Mouse (Mus musculus): ENCODE data around the gene Gpr3.

Gpr3 gene

GRCm38 (mm10) chr4:133170616-133171015 is 41.7 kb downstream of the Gpr3 start:
- no peak for DNase-seq (ENCODE audit: low spot score in 2 of 2)

GRCm38 (mm10) chr4:133170056-133170524 is 42.2 kb downstream of the Gpr3 start:
- DNase-seq (ENCODE audit: low spot score in 2 of 2) = no peak

- peak in 1 of 2 experiments; percentile 32 for DNase-seq (ENCODE audit: low spot score in 2 of 2)
Measured at GRCm38 (mm10) chr4:133169237-133170055, 42.9 kb downstream of the Gpr3 start.

DNA sequence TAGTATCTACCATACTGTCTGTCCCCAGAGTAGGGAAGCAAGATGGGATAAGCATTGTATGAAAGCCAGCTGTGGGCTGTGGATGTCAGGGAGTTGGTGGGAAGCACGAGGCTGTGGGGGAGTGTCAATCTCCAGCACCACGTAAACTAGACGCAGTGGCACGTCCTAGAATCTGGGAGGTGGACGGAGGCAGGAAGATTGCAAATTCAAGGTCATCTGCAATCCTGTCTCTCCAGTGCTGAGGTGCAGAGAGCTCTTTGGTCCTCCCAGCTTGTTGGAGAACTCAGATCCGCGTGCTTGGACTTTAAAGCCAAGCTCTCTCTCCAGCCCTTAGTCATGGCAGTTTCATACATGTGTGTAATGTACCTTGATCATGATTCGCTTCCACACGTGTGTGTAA is 45.6 kb downstream of the Gpr3 start:
- no peak for DNase-seq (ENCODE audit: low spot score in 2 of 2)

GRCm38 (mm10) chr4:133162196-133162595 is 50.1 kb downstream of the Gpr3 start:
- no peak for DNase-seq (ENCODE audit: low spot score in 2 of 2)

DNA sequence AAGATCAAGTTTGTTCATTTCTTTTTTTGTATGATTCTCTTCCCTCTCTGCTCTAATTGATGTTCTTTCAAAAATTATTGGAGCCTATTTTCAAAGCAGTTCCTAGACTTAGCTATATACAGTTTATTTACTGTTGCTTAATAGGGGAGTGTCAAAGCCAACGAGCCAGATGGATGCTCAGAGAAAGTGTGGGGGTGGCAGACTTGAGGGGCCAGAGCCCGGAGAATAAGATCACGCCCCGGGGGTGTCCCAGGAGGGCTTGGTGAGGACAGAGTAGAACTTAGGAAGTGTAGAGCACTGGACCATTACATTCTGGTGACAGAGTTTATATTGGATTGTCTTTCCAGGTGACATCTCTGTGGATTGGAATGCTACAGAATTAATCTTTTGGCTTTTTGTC is 51.5 kb downstream of the Gpr3 start:
- no peak for DNase-seq (ENCODE audit: low spot score in 2 of 2)

DNA sequence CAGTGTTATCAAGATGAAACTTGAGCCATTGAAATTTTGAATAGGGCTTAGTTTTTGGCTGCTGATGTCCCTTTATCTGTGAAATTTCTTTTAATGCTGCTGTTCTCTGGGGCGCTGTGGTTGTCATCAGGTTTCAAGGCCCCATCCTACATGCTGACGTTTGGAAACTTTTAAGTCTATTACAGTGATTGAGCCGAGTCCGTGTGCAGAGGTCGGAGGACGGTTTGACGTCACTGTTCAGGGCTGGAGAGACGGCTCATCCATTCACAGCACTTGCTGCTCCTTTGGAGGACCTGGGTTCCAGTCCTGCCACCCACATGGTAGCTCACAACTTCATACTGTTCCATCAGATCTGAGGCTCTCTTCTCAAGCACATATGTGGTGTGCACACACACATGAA is 52.1 kb downstream of the Gpr3 start:
- DNase-seq (ENCODE audit: low spot score in 2 of 2) = no peak

- DNase-seq (ENCODE audit: low spot score in 2 of 2) = no peak
Measured at GRCm38 (mm10) chr4:133159646-133160045, 52.7 kb downstream of the Gpr3 start.

Measured in left cerebral cortex, adult 9 months (tissue).